Mouse (Mus musculus): Measurements from ENCODE around the gene Etv6. TPM values are rescaled to one million over a fixed set of nuclear protein-coding genes. Genes with fewer than 3 reads are reported as not detected.

The Etv6 gene
- total RNA-seq, 2 experiments from 2014 or later = 11.4 to 11.8 TPM

GRCm38 (mm10) chr6:134109675-134110074 lies 74.2 kb downstream of the Etv6 start:
- no peak for DNase-seq (ENCODE audit: low spot score in 2 of 2)

GRCm38 (mm10) chr6:134110206-134110605 lies 74.7 kb downstream of the Etv6 start:
- DNase-seq (ENCODE audit: low spot score in 2 of 2) = no peak

GRCm38 (mm10) chr6:134111599-134111998 lies 76.1 kb downstream of the Etv6 start:
- DNase-seq (ENCODE audit: low spot score in 2 of 2) = no peak

GRCm38 (mm10) chr6:134112753-134113152 lies 77.3 kb downstream of the Etv6 start:
- DNase-seq (ENCODE audit: low spot score in 2 of 2) = no peak

GRCm38 (mm10) chr6:134113168-134113567 lies 77.7 kb downstream of the Etv6 start:
- DNase-seq (ENCODE audit: low spot score in 2 of 2) = no peak

GRCm38 (mm10) chr6:134115219-134115968 lies 79.9 kb downstream of the Etv6 start:
- DNase-seq (ENCODE audit: low spot score in 2 of 2) = no peak

- no peak for DNase-seq (ENCODE audit: low spot score in 2 of 2)
These were observed 82.0 kb downstream of the Etv6 start for GRCm38 (mm10) chr6:134117380-134117938.

GRCm38 (mm10) chr6:134118506-134118905 lies 83.0 kb downstream of the Etv6 start:
- no peak for DNase-seq (ENCODE audit: low spot score in 2 of 2)

- no peak for DNase-seq (ENCODE audit: low spot score in 2 of 2)
These were observed 83.6 kb downstream of the Etv6 start for GRCm38 (mm10) chr6:134119136-134119535.

- no peak for DNase-seq (ENCODE audit: low spot score in 2 of 2)
These were observed 84.7 kb downstream of the Etv6 start for GRCm38 (mm10) chr6:134120227-134120626.

GRCm38 (mm10) chr6:134120712-134121111 lies 85.2 kb downstream of the Etv6 start:
- no peak for DNase-seq (ENCODE audit: low spot score in 2 of 2)

GRCm38 (mm10) chr6:134122945-134123344 lies 87.4 kb downstream of the Etv6 start:
- DNase-seq (ENCODE audit: low spot score in 2 of 2) = no peak

- no peak for DNase-seq (ENCODE audit: low spot score in 2 of 2)
These were observed 88.0 kb downstream of the Etv6 start for GRCm38 (mm10) chr6:134123474-134123873.

- DNase-seq (ENCODE audit: low spot score in 2 of 2) = no peak
These were observed 88.8 kb downstream of the Etv6 start for GRCm38 (mm10) chr6:134124256-134124655.

GRCm38 (mm10) chr6:134127996-134128395 lies 92.5 kb downstream of the Etv6 start:
- DNase-seq (ENCODE audit: low spot score in 2 of 2) = no peak

GRCm38 (mm10) chr6:134128594-134128993 lies 93.1 kb downstream of the Etv6 start:
- DNase-seq (ENCODE audit: low spot score in 2 of 2) = no peak

- DNase-seq (ENCODE audit: low spot score in 2 of 2) = no peak
These were observed 94.3 kb downstream of the Etv6 start for GRCm38 (mm10) chr6:134129848-134130247.

GRCm38 (mm10) chr6:134130816-134131215 lies 95.3 kb downstream of the Etv6 start:
- DNase-seq (ENCODE audit: low spot score in 2 of 2) = no peak

GRCm38 (mm10) chr6:134131601-134132000 lies 96.1 kb downstream of the Etv6 start:
- no peak for DNase-seq (ENCODE audit: low spot score in 2 of 2)

- DNase-seq (ENCODE audit: low spot score in 2 of 2) = no peak
These were observed 98.3 kb downstream of the Etv6 start for GRCm38 (mm10) chr6:134133756-134134155.

- no peak for DNase-seq (ENCODE audit: low spot score in 2 of 2)
These were observed 99.4 kb downstream of the Etv6 start for GRCm38 (mm10) chr6:134134821-134135323.

- DNase-seq (ENCODE audit: low spot score in 2 of 2) = no peak
These were observed 100.8 kb downstream of the Etv6 start for GRCm38 (mm10) chr6:134136315-134136714.

GRCm38 (mm10) chr6:134139359-134139758 lies 103.9 kb downstream of the Etv6 start:
- DNase-seq (ENCODE audit: low spot score in 2 of 2) = no peak
